Mouse (Mus musculus): Measurements from ENCODE around the gene Tbr1.

Gene Tbr1

GRCm38 (mm10) chr2:61802656-61803251, at the start of gene Tbr1:
Gene Tbr1 (plus strand): TSS chr2:61802930.
- DNase-seq (ENCODE audit: inconsistent ontology term), result no peak

DNA sequence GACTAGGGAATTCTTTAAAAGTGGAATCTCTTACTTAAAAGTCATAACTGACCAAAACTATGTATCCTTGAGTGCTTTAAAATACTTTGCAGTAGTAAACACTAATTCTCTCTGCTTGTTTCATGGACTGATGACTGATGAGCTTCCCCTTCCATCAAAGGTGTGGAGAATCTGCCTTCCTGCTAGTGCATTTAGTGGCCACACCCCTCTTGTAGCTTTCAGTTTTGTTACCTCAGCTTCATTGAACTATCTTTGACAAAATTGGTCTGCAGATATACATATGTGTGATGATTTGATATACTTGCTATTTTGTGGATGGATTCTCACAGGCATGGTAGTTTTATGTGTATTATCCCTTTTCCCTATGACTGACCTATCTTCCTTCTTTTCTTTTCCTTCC, 47.7 kb upstream of the Tbr1 start:
- DNase-seq (ENCODE audit: inconsistent ontology term), result no peak

GRCm38 (mm10) chr2:61759234-61759855, 43.4 kb upstream of the Tbr1 start:
- DNase-seq (ENCODE audit: inconsistent ontology term), result no peak

DNA sequence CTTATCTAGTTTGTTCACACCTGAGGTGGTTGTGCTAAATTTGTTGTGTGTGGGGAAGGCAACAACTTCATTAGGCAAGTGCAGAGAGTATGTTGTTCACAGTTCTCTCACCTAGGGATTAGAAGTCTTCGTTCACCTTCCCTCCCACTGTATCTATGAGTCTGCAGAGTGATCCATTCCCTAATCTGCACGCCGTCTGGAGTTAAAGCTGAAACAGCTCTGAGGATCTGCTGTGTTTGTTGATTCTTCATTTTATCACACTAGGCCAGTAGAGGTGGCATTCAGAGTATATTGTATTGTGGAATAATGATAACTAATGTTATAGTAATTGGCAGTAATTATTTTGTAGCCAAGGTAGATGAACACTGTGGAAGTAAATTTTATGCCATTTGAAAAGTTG, 42.7 kb upstream of the Tbr1 start:
- no peak for DNase-seq (ENCODE audit: inconsistent ontology term)

- no peak for DNase-seq (ENCODE audit: inconsistent ontology term)
Observed at GRCm38 (mm10) chr2:61764470-61765105, 38.1 kb upstream of the Tbr1 start.

DNA sequence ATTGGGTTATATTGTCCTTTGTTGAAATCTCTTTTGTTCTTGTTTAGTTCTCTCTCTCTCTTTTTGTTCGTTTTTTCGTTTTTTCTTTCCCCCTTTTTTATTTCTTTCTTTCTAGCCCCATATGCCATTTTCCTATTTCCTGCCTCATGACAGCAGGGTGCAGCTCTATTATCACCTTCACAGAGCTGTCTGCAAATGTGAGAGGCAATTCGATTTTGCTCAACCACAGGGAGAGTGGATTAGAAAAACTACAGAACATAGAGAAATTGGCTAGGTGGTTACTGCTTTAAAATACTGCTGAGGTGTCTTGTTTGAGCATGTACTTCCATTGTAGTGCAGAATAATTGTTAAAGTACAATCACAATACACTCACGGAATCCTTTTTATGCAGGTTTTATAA, 37.2 kb upstream of the Tbr1 start:
- DNase-seq (ENCODE audit: inconsistent ontology term), result no peak

DNA sequence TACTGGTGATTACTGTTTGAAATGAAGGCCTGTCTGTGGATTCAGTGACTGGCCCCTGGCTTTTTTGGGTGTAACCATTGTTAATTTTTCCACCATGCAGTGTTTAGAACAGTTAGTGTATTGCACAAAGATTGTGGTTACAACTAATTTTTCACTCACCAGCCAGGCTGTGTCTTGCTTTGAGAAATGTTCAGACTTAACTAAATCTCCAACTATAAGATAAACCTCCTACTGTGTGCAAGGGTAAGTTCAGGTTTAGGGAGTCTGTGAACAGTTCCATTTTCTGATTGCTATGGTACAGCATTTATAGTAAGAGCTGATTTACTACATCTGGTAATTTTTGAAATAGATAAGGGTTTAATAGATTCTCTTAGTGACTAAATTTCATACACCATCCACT, 21.9 kb upstream of the Tbr1 start:
- no peak for DNase-seq (ENCODE audit: inconsistent ontology term)

GRCm38 (mm10) chr2:61794960-61795359, 7.8 kb upstream of the Tbr1 start:
- no peak for DNase-seq (ENCODE audit: inconsistent ontology term)

DNA sequence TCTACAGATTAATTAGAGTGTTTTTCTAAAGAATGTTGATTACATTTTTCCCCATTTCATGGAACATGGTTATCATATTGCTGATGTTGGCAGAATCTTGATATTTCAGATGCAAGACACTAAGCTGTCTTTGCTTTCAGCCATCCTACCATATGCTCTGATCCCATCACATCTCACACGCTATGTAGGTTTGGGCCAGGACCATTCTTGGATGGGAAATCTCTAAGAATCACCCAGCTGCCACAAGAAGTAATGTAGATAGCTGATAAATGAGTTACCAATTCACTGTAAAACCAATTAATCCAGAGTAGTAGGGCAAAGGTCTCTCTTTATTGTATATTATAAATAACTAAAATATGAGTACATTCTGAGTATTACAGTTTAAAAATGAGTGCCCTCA, 4.7 kb upstream of the Tbr1 start:
- DNase-seq (ENCODE audit: inconsistent ontology term), result no peak

DNA sequence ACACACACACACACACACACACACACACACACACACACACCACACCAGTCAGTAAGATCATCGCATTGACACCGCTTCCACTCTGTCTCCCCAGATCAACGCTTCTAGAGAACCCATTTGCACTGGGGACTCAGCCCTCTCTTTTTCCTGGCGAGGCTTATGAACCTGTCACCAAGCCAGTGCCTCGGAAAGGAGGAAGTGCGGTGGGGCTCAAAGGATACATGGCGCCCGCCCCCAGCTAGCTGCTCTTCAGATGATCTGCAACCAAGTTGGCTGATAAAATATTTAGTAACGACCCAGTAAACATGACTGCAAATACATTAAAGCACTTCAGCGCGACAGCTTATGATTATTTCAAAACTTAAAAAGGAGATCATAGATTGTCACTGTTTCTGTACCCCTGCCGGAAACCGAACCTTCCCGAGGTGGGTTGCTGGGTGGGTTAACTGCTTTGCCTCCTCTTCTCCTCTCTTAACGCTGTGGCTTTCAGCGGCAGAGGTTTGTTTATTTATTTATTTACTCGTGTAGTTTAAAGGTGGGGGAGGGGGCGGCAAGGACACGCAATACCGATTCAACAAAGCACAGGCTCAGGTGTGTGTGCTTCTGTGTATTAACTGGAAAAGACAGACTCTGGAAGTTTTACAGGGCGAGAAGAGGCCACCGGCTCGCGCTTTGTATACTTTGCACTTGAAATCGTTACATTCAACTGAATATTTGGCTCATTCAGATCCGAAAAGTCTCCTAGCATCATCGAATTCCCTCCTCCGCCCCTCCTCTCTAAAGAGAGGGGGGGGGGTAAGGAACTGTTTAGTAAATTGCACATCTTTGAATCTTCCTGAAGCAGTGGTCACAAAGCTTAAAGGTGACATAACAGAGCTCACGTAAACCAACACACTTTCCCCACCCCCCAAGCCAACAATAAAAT, 975 bp downstream of the Tbr1 start:
- DNase-seq (ENCODE audit: inconsistent ontology term), result no peak

GRCm38 (mm10) chr2:61804382-61804840, 1.7 kb downstream of the Tbr1 start:
- DNase-seq (ENCODE audit: inconsistent ontology term), result no peak

DNA sequence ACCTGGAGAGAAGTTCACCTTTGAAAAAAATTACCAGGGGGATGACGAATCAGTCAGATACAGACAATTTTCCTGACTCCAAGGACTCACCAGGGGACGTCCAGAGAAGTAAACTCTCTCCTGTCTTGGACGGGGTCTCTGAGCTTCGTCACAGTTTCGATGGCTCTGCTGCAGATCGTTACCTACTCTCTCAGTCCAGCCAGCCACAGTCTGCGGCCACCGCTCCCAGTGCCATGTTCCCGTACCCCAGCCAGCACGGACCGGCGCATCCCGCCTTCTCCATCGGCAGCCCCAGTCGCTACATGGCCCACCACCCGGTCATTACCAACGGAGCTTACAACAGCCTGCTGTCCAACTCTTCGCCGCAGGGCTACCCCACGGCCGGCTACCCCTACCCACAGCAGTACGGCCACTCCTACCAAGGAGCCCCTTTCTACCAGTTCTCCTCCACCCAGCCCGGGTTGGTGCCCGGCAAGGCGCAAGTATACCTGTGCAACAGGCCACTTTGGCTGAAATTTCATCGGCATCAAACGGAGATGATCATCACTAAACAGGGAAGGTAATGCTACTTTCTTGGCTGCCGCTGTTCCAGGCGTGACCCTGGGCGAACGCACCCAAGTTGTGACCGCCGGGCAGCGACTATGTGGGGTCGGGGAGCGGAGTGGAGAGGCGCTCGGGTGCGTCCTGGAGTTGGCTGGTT, 2.3 kb downstream of the Tbr1 start:
- DNase-seq (ENCODE audit: inconsistent ontology term), result no peak

- DNase-seq (ENCODE audit: inconsistent ontology term), result no peak
Observed at GRCm38 (mm10) chr2:61805541-61806345, 3.0 kb downstream of the Tbr1 start.

DNA sequence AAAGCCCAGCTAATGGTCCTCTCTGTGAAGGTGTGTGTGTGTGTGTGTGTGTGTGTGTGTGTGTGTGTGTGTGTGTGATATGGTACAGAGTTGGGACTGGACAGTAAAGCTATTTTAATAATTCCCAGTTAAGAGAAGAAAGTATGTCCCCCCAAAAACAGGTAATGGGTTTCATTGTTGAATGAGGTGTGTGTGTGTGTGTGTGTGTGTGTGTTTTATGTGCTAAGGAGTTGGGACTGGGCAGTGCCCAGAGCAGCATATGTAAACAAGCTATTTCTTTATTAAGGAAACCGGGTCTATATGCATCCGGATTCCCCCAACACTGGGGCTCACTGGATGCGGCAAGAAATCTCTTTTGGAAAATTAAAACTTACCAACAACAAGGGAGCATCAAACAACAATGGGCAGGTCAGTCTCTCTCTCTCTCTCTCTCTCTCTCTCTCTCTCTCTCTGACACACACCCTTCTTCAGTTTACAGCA, 3.7 kb downstream of the Tbr1 start:
- no peak for DNase-seq (ENCODE audit: inconsistent ontology term)

DNA sequence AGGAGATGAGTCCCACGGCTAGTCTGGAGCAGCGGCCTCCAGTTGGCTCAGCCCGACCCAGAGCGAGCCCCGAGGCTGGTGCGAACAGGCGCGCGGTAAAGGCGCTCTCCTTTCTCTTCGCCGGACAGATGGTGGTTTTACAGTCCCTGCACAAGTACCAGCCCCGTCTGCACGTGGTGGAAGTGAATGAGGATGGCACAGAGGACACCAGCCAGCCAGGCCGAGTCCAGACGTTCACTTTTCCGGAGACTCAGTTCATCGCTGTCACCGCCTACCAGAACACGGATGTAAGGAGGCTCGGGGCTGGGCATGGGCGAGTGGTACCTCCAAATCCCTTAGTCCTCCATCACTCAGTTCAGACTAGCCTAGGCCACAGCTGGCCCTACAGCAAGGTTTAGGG, 4.4 kb downstream of the Tbr1 start:
- no peak for DNase-seq (ENCODE audit: inconsistent ontology term)

- DNase-seq (ENCODE audit: inconsistent ontology term), result no peak
Observed at GRCm38 (mm10) chr2:61807781-61808180, 5.1 kb downstream of the Tbr1 start.

GRCm38 (mm10) chr2:61808776-61809175, 6.0 kb downstream of the Tbr1 start:
- no peak for DNase-seq (ENCODE audit: inconsistent ontology term)

GRCm38 (mm10) chr2:61809381-61809780, 6.7 kb downstream of the Tbr1 start:
- DNase-seq (ENCODE audit: inconsistent ontology term), result no peak

DNA sequence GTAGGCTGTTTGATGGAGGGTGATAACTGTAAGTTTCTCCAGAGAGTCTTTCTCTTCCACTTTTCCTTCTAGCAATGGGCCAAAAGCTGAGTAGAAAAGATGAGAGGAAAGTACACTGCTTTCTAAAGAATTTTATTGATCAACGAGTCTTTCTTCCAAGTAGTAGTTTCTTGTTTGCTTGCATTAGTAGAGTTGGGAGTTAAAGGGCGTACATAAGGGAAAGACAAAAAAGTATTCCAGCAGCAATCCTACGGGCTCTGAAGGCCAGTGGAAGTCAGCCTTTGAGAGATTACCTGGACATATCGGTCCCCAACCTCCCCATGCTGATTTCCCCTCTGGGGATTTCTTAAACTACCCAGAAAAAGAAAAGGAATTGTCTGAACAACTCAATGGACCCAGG, 8.0 kb downstream of the Tbr1 start:
- DNase-seq (ENCODE audit: inconsistent ontology term), result no peak

GRCm38 (mm10) chr2:61811163-61811506, 8.4 kb downstream of the Tbr1 start:
- no peak for DNase-seq (ENCODE audit: inconsistent ontology term)
